Mouse (Mus musculus): Measurements from ENCODE around the gene Srrm2.

DNA sequence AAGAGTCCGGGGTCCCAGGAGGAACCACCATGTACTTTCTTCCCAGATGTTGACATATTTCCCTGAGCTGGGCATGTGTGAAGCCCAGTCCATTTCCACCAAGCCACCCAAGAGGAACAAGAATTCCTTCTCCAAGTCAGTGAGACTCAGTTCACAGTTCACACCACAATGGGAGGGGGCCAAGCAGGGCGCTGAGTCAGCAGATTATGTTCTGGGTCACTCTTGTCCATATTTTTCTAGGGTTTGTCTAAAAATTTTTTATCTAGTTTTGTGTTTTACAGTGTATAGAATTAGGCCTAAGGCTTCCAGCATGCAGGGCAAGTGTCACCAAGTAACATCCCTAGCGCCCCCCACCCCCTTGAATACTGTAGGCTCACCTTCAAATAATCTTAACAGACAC, 29.2 kb upstream of the Srrm2 start:
- TF ChIP-seq CTCF (conservative IDR thresholded peaks at IDR 0.05 in 1 of 2, IDR thresholded peaks at IDR 0.05 in 1 of 2; ENCODE audit: low read depth in 2 of 2, low read length in 2 of 2): no peak
- no peak for TF ChIP-seq UBTF (IDR thresholded peaks at IDR 0.05; ENCODE audit: low read depth, low read length)
- no peak for TF ChIP-seq ZC3H11A (IDR thresholded peaks at IDR 0.05; ENCODE audit: low read depth, low read length)
- TF ChIP-seq EP300 (IDR thresholded peaks at IDR 0.05; ENCODE audit: low read length): no peak
- TF ChIP-seq POLR2A (IDR thresholded peaks at IDR 0.05; ENCODE audit: low read depth, low read length): no peak
- TF ChIP-seq MAFK (IDR thresholded peaks at IDR 0.05; ENCODE audit: insufficient replicate concordance, low read length): peak; percentile 92
- TF ChIP-seq HCFC1 (IDR thresholded peaks at IDR 0.05; ENCODE audit: low read depth, low read length): no peak

All from CH12.LX (cell line).